Mouse (Mus musculus) mouse trophoblast stem cell (cell line): ENCODE results near the gene Vsig10.

ENCODE experiments used
- in situ Hi-C, 2 experiments: fragments of 300-500 bp; cut with MseI, MboI; formaldehyde crosslinking; loops; 2 replicates in 1 of 2; 3 replicates in 1 of 2; pipeline ENCODE4 v1.15.1; 2025

The Vsig10 gene

DNA sequence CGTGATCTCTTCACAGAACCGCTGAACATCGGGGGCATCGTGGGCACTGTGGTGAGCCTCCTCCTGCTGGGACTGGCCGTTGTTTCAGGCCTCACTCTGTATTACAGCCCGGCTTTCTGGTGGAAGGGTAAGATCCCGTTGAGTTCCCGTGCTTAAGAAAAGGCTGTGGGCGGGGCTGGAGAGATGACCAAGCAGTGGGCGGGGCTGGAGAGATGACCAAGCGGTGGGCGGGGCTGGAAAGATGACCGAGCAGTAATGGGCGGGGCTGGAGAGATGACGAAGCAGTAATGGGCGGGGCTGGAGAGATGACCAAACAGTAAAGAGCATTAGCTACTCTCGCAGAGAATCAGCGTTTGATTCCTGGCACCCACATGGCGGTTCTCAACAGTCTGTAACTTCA is 29.4 kb downstream of the Vsig10 start:
- in situ Hi-C loops: no loop called here

DNA sequence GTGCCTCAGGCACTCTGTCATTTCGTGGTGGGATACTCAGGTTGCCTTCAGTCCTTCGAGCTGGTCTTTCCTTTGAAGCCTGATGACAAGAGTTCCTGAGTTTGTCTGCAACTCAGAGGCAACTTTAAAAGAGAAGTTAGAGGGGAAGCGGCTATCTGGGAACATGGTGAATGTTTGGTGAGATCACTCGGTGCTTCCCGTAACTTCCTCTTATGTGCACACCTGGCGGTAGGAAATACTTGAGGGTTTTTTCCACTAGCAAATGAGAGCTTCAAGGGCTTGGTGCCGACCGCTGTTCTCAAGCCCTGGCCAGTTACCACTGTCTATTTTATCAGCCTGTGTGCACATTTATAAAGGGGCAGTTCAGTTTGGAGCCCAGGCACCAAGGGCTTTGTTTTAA is 35.2 kb downstream of the Vsig10 start:
- in situ Hi-C loops: no loop called here

GRCm38 (mm10) chr5:117355648-117356303 is 36.9 kb downstream of the Vsig10 start:
- in situ Hi-C loops: no loop called here

DNA sequence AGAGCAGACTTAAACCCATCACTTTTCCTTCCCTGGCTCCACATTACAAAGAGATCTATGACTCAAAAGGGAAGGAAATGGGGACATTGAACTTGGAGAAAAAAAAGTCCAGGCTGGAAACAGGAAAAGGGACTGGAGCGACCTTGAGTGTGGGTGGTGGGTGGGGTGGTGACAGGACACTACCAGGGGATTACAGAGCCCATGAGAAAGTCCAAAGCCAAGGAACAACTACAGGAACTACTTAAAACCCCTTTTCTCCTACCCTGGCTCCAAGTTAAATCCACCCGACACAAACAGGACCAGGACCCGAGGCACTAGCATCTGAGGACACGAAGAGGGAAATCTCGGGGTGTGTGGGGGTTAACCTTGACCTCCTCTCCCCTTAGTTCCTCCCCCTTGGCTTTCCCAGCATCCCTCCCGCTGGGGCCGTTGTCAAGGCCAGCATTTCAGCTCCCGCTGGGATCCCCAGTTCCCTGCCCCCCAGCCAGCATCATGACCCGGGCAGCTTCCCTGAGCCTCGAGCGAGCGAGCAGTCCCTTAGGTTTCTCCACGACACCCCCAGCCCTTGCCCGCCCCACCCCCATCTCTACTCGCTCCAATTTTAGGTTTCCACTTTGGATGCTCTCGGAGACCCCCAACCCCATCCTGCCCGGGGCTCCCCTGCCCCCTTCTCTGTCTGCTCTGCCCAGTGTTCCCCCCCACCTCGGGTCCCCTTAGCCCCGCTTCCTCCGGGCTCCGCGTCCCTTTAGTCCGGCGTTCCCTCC is 37.7 kb downstream of the Vsig10 start:
- in situ Hi-C loops: no loop called here

GRCm38 (mm10) chr5:117357129-117357477 is 38.2 kb downstream of the Vsig10 start, which contains the start of gene Wsb2:
Gene Wsb2 (plus strand): TSS chr5:117357304.
- in situ Hi-C loops: no loop called here

- in situ Hi-C loops: no loop called here
These were observed 38.8 kb downstream of the Vsig10 start for GRCm38 (mm10) chr5:117357478-117358247.

DNA sequence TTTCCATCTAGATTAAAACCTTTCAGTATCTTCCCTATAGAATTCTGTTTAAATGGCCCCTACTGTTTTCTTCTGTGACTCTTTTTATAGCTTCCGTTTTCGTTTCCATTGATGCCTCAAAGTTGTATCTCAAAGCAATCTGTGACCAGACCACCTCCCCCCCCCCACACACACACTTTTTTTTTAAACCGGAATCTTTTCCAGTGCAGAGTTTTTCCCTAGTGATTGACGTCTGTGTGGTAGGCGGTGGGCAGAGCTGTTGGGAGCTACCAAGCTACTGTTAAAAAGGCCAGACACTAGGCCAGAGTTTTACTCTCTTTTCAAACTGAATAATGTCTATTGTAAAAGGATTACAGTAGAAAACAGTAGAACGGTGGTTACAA is 39.4 kb downstream of the Vsig10 start:
- in situ Hi-C loops: no loop called here

- in situ Hi-C loops: no loop called here
These were observed 39.8 kb downstream of the Vsig10 start for GRCm38 (mm10) chr5:117358725-117359124.

DNA sequence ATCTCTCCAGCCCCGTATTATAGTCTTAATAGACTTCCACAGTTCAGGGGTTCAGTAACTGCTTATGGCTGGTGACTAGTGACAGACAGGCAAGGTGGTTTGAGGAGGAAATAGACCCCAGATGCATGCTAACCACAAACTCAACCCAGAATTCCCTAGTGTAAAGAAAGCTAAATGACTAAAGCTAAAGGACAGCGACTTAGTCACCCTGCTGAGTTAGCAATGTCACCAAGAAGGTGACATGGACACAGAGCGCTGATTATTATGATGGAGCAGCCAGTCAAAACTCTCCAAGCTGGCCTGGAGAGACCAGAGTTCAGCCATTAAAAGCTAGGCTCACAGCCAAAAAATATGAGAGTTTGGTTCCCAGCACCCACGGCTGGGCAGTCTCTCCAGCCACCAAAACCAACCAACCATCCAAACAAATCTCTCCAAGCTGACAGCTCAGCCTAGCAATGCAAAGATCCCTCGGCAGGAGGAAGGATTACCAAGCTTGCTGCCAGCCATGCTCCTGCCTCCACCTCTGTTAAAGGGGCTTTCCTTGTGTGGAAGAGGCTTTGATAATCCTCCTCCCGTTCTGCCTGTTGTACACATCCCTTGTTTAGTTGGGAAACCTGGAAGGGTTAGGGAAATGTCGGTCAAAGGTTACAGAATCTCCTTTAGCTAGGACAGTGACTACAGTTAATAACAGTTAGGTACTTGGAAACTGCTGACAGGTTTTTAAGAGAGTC is 40.8 kb downstream of the Vsig10 start:
- in situ Hi-C loops: no loop called here

- in situ Hi-C loops: no loop called here
These were observed 41.3 kb downstream of the Vsig10 start for GRCm38 (mm10) chr5:117360228-117360515.

GRCm38 (mm10) chr5:117360631-117361541 is 42.0 kb downstream of the Vsig10 start:
- in situ Hi-C loops: no loop called here

- in situ Hi-C loops: no loop called here
These were observed 42.7 kb downstream of the Vsig10 start for GRCm38 (mm10) chr5:117361590-117361989.

DNA sequence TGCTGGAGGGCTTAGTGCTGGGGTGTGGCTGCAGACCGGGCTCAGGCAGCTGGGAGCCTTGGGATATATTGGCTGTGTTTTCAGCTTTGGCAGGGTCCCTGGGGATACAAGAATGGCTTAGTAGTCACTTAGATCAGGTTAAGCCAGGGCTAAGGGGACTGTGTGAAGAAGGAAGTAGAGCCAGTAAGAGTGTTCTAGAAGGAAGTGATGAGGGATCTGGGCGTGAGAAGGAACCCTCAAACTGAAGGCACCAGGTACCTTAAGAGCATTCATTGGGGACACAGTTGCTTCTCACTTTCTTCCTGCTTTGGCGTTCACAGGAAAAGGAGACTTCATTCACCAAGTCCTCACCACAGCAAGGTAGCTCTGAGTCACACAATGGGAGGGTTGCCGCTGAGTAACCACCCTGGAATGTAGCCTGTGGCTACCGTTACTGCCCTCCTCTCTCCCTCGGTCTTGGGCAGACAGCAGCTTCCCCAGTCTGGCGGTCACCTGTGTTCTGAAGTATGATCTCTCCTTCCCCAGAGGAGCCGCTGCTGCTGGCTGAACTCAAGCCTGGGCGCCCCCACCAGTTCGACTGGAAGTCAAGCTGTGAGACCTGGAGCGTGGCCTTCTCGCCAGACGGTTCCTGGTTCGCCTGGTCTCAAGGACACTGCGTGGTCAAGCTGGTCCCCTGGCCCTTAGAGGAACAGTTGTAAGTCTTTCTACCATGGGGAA is 44.3 kb downstream of the Vsig10 start:
- in situ Hi-C loops: no loop called here

DNA sequence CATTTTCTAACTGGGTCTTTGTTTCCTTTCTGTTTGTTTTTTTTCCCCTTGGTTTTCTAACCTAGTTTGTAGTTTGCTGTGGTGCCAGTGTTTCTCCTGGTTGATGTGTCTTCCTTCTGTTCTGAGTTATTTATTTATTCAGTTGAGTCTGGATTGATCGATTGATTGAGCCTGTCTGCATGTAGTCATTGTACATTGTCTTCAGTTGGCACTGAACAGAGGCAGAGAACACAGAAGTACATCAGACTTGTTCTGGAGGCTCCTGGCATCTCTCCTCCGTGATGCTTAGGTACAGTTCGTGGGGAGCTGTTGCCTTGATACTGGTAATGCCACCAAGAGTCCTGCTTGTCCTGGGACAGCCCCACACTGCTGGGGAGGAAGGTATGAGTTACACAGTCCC is 45.9 kb downstream of the Vsig10 start:
- in situ Hi-C loops: no loop called here

GRCm38 (mm10) chr5:117365904-117366561 is 47.1 kb downstream of the Vsig10 start:
- in situ Hi-C loops: no loop called here

DNA sequence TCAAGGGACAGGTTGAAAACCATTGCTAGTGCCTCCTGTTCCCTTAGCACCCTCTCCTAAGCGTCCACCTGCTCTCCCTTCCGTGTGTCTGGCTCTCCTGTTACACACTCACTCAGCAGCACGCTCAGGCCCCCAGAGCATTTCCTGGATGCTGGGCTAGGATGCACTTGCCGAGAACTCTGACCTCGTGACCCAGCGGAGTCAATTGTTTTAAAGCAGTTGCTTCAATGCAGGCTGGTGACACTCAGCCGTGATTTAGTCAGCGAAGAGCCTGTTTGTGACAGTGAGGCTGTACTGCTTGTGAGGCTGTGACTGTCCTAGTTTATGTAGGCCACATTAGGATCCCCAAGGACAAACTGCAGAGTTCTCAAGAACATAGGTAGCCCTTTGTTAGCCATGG is 48.3 kb downstream of the Vsig10 start:
- in situ Hi-C loops: no loop called here

- in situ Hi-C loops: no loop called here
These were observed 51.7 kb downstream of the Vsig10 start for GRCm38 (mm10) chr5:117370592-117370991.

DNA sequence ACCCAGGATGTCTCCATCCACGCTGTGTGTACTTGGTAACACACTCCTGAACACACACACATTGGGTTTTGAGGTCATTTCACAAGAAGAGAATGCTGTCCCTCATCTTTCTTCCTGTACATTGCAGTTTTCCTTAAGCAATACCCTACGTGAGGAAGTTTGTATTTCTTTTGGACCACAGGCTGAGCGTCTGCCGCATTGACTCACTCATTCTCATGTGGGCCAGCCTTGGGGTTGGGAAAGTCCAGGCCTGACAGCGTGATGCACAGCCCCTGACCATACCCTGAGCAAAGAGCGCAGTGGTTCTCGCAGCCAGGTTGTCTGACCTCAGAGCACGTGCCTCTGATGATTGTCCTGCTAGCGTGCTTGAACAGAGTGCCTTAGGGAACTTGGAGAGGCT is 54.5 kb downstream of the Vsig10 start:
- in situ Hi-C loops: no loop called here

DNA sequence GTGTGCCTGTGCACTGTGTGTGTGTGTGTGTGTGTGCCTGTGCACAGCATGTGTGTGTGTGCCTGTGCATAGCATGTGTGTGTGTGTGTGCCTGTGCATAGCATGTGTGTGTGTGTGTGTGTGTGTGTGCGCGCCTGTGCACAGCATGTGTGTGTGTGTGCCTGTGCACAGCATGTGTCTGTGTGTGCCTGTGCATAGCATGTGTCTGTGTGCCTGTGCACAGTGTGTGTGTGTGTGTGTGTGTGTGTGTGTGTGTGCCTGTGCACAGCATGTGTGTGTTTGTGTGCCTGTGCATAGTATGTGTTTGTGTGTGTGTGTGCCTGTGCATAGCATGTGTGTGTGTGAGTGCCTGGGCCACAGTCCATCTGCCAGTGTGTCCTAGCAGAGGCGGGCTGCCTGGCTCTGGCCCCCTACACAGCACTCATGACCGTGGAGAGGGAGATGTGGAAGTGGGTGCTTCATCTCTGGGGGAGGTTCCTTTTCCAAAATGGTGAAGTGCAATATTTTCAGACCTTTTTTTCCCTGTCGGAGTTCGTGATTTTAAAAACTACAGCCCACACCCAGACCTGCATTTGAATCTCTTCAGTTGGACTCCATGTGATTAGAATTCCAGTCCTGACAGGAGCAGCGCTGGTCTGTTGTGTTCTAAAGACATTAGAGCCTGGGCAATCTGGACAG is 55.6 kb downstream of the Vsig10 start:
- in situ Hi-C loops: no loop called here
